Mouse (Mus musculus) midbrain, embryonic 11.5 days (tissue): ENCODE measurements around the gene Gm20605. TPM values are rescaled to one million over a fixed set of nuclear protein-coding genes. Genes with fewer than 3 reads are reported as not detected.

ENCODE experiments used
- ATAC-seq: fragments of 200-750 bp; cut with Nextera tagmentation; 2 replicates; pipeline ENCODE4 v1.8.0; 2017; ENCODE audit warnings: moderate TSS enrichment, moderate library complexity; ENCODE audit not compliant: low FRiP score
- DNase-seq: peaks from one replicate; pipeline ENCODE4 v3.0.0; 2015; ENCODE audit warnings: low spot score; ENCODE audit errors: missing footprints
- H3K27ac ChIP-seq: fragments of 300-500 bp; sonication (generic); 2 replicates; pipeline ENCODE4 v1.5.1; 2014; ENCODE audit warnings: low read depth, low read length
- H3K27me3 ChIP-seq: fragments of 300-500 bp; sonication (generic); 2 replicates; pipeline ENCODE4 v1.6.1; 2014; ENCODE audit warnings: mild to moderate bottlenecking, low read length, moderate library complexity, mixed read lengths; ENCODE audit not compliant: control insufficient read depth, insufficient read depth
- H3K36me3 ChIP-seq: fragments of 300-500 bp; sonication (generic); 2 replicates; pipeline ENCODE4 v1.6.1; 2014; ENCODE audit warnings: mild to moderate bottlenecking, low read length, moderate library complexity, mixed read lengths; ENCODE audit not compliant: control insufficient read depth, insufficient read depth
- H3K4me1 ChIP-seq: fragments of 300-500 bp; sonication (generic); 2 replicates; pipeline ENCODE4 v1.6.1; 2014; ENCODE audit warnings: low read length; ENCODE audit not compliant: control insufficient read depth, insufficient read depth
- H3K4me2 ChIP-seq: fragments of 300-500 bp; sonication (generic); 2 replicates; pipeline ENCODE4 v1.6.1; 2014; ENCODE audit warnings: mild to moderate bottlenecking, moderate library complexity
- H3K4me3 ChIP-seq: fragments of 300-500 bp; sonication (generic); 2 replicates; pipeline ENCODE4 v1.5.1; 2014; ENCODE audit warnings: low read depth, low read length
- H3K9ac ChIP-seq: fragments of 300-500 bp; sonication (generic); 2 replicates; pipeline ENCODE4 v1.6.1; 2014; ENCODE audit warnings: low read length
- H3K9me3 ChIP-seq: fragments of 300-500 bp; sonication (generic); 2 replicates; pipeline ENCODE4 v1.6.1; 2016; ENCODE audit warnings: low read length; ENCODE audit not compliant: control insufficient read depth
- WGBS: fragments of 180-500 bp; shearing (Covaris S2); extraction: QIAGEN DNeasy Blood & Tissue Kit; methylation state at CpG from one replicate; pipeline ENCODE4 v1.1.7; 2014; 5-methylcytosine and 5-hydroxymethylcytosine counted together
- polyA plus RNA-seq: library from polyadenylated mRNA; unstranded; fragments of >200 nt; fragmentation: Nextera tagmentation; extraction: Ambion mirVana; gene quantifications from 2 replicates; pipeline ENCODE4 v1.2.1, GENCODE M21; 2014

The Gm20605 gene
- polyA plus RNA-seq, 1 experiment from 2014 or later, result 4.5 TPM

GRCm38 (mm10) chr5:137685653-137686052 lies 56.7 kb downstream of the Gm20605 start:
- H3K4me2 ChIP-seq, result no peak overlapping the region
- ATAC-seq (no peak), DNase-seq (no peak)
- H3K9me3 ChIP-seq, result no peaks in the 10 kb centered on the region
- no peaks in the 10 kb centered on the region for H3K36me3 ChIP-seq
- peaks cover 16% of the 10 kb centered on the region for H3K4me1 ChIP-seq
- no peak overlapping the region for H3K4me3 ChIP-seq
- H3K27ac ChIP-seq, result no peak overlapping the region
- H3K9ac ChIP-seq, result no peak overlapping the region
- no peaks in the 10 kb centered on the region for H3K27me3 ChIP-seq
- WGBS, result 92% methylated on average over 3 of the region's 3 CpGs

- no peak for DNase-seq
- 91% methylated on average over 6 of the region's 6 CpGs for WGBS
- no peak for ATAC-seq
- Histone ChIP-seq H3K9ac (no peak overlapping the region), H3K4me1 (peaks cover 16% of the 10 kb centered on the region), H3K4me3 (no peak overlapping the region), H3K9me3 (no peaks in the 10 kb centered on the region), H3K27ac (no peak overlapping the region), H3K4me2 (no peak overlapping the region), H3K36me3 (no peaks in the 10 kb centered on the region), H3K27me3 (no peaks in the 10 kb centered on the region)
Measured at GRCm38 (mm10) chr5:137686127-137686790, 57.3 kb downstream of the Gm20605 start.

- Histone ChIP-seq H3K9me3 (no peaks in the 10 kb centered on the region), H3K27me3 (no peaks in the 10 kb centered on the region), H3K27ac (no peak overlapping the region), H3K4me3 (no peak overlapping the region), H3K9ac (no peak overlapping the region), H3K4me2 (no peak overlapping the region), H3K36me3 (no peaks in the 10 kb centered on the region), H3K4me1 (no peaks in the 10 kb centered on the region)
- no peak for DNase-seq
- ATAC-seq, result no peak
- 84% methylated on average over 3 of the region's 3 CpGs for WGBS
Measured at GRCm38 (mm10) chr5:137689974-137690373, 61.0 kb downstream of the Gm20605 start.

GRCm38 (mm10) chr5:137690531-137690930 lies 61.6 kb downstream of the Gm20605 start:
- Histone ChIP-seq H3K4me3 (no peak overlapping the region), H3K9ac (no peak overlapping the region), H3K4me2 (no peak overlapping the region), H3K27ac (no peak overlapping the region), H3K27me3 (no peaks in the 10 kb centered on the region), H3K36me3 (no peaks in the 10 kb centered on the region), H3K4me1 (no peaks in the 10 kb centered on the region), H3K9me3 (no peaks in the 10 kb centered on the region)
- no peak for ATAC-seq
- DNase-seq, result no peak
- 68% methylated on average over 9 of the region's 9 CpGs for WGBS

GRCm38 (mm10) chr5:137691881-137692280 lies 62.9 kb downstream of the Gm20605 start:
- Histone ChIP-seq H3K27ac (no peak overlapping the region), H3K4me1 (no peaks in the 10 kb centered on the region), H3K9ac (no peak overlapping the region), H3K36me3 (no peaks in the 10 kb centered on the region), H3K9me3 (no peaks in the 10 kb centered on the region), H3K4me2 (no peak overlapping the region), H3K4me3 (no peak overlapping the region), H3K27me3 (no peaks in the 10 kb centered on the region)
- WGBS, result 75% methylated on average over 1 of the region's 1 CpGs
- no peak for ATAC-seq
- DNase-seq, result no peak

Other genes starting within 250 kb of the Gm20605 start
- gene Zan, start 152.1 kb upstream of the Gm20605 start, polyA plus RNA-seq, result 0.03 TPM in 2 replicates
- gene Pop7, start 126.7 kb upstream of the Gm20605 start, polyA plus RNA-seq, result 54.8 and 57.4 TPM in 2 replicates
- 10.5 and 10.6 TPM in 2 replicates for gene Gigyf1, start 110.6 kb upstream of the Gm20605 start, polyA plus RNA-seq
- gene Epo, start 95.9 kb upstream of the Gm20605 start, polyA plus RNA-seq, result 0.72 and 1.4 TPM in 2 replicates
- gene Gnb2, start 95.7 kb upstream of the Gm20605 start, polyA plus RNA-seq, result 432 and 501 TPM in 2 replicates
- gene Actl6b, start 75.7 kb upstream of the Gm20605 start, polyA plus RNA-seq, result 30.6 and 31.1 TPM in 2 replicates
- 2.0 and 2.1 TPM in 2 replicates for gene Tfr2, start 59.3 kb upstream of the Gm20605 start, polyA plus RNA-seq
- 19.0 and 19.8 TPM in 2 replicates for gene Mospd3, start 28.1 kb upstream of the Gm20605 start, polyA plus RNA-seq
- gene Pcolce, start 15.4 kb upstream of the Gm20605 start, polyA plus RNA-seq, result 58.8 and 61.4 TPM in 2 replicates
- gene Fbxo24, start 173 bp upstream of the Gm20605 start, polyA plus RNA-seq, result 0.10 and 0.16 TPM in 2 replicates
- gene Lrch4, start 54 bp upstream of the Gm20605 start, polyA plus RNA-seq, result 27.3 and 28.3 TPM in 2 replicates
- 4.5 and 6.8 TPM in 2 replicates for gene Sap25, start 12.2 kb downstream of the Gm20605 start, polyA plus RNA-seq
- gene Irs3, start 16.5 kb downstream of the Gm20605 start, polyA plus RNA-seq, result 0.19 and 0.34 TPM in 2 replicates
- gene Agfg2, start 55.6 kb downstream of the Gm20605 start, polyA plus RNA-seq, result 13.6 and 14.9 TPM in 2 replicates
- gene Nyap1, start 112.4 kb downstream of the Gm20605 start, polyA plus RNA-seq, result 4.8 TPM in 2 replicates
- gene Tsc22d4, start 116.6 kb downstream of the Gm20605 start, polyA plus RNA-seq, result 47.0 and 62.9 TPM in 2 replicates
- gene Ppp1r35, start 149.7 kb downstream of the Gm20605 start, polyA plus RNA-seq, result 73.3 and 83.1 TPM in 2 replicates
- gene Mepce, start 158.5 kb downstream of the Gm20605 start, polyA plus RNA-seq, result 11.4 and 11.5 TPM in 2 replicates
- 11.4 and 14.8 TPM in 2 replicates for gene Zcwpw1, start 158.6 kb downstream of the Gm20605 start, polyA plus RNA-seq
- gene Pilra, start 207.1 kb downstream of the Gm20605 start, polyA plus RNA-seq, result 0.18 and 0.72 TPM in 2 replicates
- gene Pilrb1, start 228.9 kb downstream of the Gm20605 start, polyA plus RNA-seq, result not detected in 2 replicates
- not detected in 2 replicates for gene Pilrb2, start 242.6 kb downstream of the Gm20605 start, polyA plus RNA-seq